Mouse (Mus musculus): ENCODE measurements around the gene Cstf3. TPM values are rescaled to one million over a fixed set of nuclear protein-coding genes. Genes with fewer than 3 reads are reported as not detected.

Gene Cstf3
- total and polyA plus RNA-seq, 3 experiments, result 11.6 to 126 (median 35.7) TPM

DNA sequence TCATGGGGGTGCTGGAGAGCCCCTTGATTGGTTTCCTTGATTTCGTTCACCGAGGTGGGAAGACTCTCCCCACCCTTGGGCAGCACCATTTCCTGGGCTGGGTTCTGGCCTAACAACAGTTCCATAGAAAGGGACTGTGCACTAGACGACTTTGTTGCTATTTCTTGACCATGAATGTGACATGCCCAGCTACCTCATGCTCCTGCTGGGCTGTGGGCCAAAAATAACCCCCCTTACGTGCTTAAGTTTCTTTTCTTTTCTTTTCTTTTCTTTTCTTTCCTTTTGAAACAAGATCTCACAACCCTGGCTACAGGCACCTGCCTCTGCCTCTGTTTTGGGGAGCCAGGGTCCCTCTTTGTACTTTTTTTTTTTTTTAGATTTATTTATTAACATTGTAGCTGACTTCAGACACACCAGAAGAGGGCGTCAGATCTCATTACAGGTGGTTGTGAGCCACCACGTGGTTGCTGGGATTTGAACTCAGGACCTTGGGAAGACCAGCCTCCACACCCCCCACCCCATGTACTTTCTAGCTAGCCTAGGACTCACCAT lies 119.5 kb downstream of the Cstf3 start:
- TF ChIP-seq E2F4 (IDR thresholded peaks at IDR 0.05; ENCODE audit: borderline replicate concordance, low read depth, low read length) (no peak), CTCF (IDR thresholded peaks at IDR 0.05 in 2 of 3, conservative IDR thresholded peaks at IDR 0.05 in 1 of 3; ENCODE audit: control insufficient read depth in 1 of 3, insufficient read depth in 1 of 3, low read depth in 2 of 3, low read length in 3 of 3, poor library complexity in 1 of 3, severe bottlenecking in 1 of 3) (peak in 1 of 3 experiments; percentile 6; a peak in 1 of 6 replicates), GABPA (IDR thresholded peaks at IDR 0.05; ENCODE audit: low read depth, low read length) (no peak), SIN3A (IDR thresholded peaks at IDR 0.05; ENCODE audit: low read length) (0 out of 2 replicates have a peak, but pooled peaks have one; percentile 12), ZNF384 (IDR thresholded peaks at IDR 0.05; ENCODE audit: low read depth, low read length) (peak; percentile 61), BHLHE40 (IDR thresholded peaks at IDR 0.05; ENCODE audit: borderline replicate concordance, low read depth, low read length) (no peak)

DNA sequence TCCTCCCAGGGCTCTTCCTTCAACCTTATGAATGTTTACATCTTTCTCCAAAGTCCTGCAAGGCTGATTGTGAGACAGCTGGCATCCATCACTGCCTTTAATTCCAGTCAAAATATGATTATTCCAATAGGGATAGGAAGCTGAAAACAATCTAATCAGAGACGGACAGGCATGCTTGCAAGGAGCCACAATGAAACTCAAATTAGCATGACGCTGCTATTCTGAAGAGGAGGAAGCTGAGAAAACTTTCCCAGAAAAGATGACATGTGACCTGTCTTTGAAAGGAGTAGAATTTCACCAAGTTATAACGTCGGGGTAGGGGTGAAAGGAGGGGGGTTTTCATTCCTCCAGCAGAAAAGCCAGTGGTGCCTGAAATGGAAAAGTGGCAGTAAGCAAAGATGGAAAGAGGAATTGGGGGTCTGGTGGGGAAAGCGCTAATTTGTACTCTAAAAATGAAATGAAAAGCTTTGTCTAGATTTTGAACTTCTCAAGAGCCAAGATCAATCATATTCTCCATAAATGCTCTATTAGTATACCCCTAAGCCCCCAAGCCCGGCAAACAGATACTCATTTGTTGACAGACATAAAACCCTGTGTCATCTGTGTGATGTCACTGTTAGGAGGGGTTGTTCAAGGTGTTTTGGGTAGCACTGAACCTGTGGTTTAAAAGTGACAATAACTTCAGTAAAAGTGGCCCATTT lies 120.5 kb downstream of the Cstf3 start:
- peak; percentile 88 for TF ChIP-seq USF1 (IDR thresholded peaks at IDR 0.05; ENCODE audit: low read depth, low read length)
- peak in 1 of 2 experiments; percentile 57; a peak in 1 of 4 replicates for TF ChIP-seq USF2 (IDR thresholded peaks at IDR 0.05; ENCODE audit: borderline replicate concordance in 1 of 2, insufficient read depth in 1 of 2, low read depth in 1 of 2, low read length in 2 of 2)
- peak; percentile 31; the same call in 1 of the 2 replicates for TF ChIP-seq GABPA (IDR thresholded peaks at IDR 0.05; ENCODE audit: low read depth, low read length)
- no peak for TF ChIP-seq UBTF (IDR thresholded peaks at IDR 0.05; ENCODE audit: borderline replicate concordance, insufficient read depth, low read depth, low read length)
- TF ChIP-seq ZMIZ1 (IDR thresholded peaks at IDR 0.05; ENCODE audit: low read depth, low read length), result no peak
- TF ChIP-seq CTCF (IDR thresholded peaks at IDR 0.05 in 2 of 3, conservative IDR thresholded peaks at IDR 0.05 in 1 of 3; ENCODE audit: control insufficient read depth in 1 of 3, insufficient read depth in 1 of 3, low read depth in 2 of 3, low read length in 3 of 3, poor library complexity in 1 of 3, severe bottlenecking in 1 of 3), result no peak
- TF ChIP-seq MYC (IDR thresholded peaks at IDR 0.05; ENCODE audit: low read depth, low read length), result peak; percentile 73; the same call in 1 of the 2 replicates
- TF ChIP-seq NRF1 (IDR thresholded peaks at IDR 0.05; ENCODE audit: insufficient read depth, low read depth, low read length, poor library complexity, severe bottlenecking), result no peak
- TF ChIP-seq ELF1 (IDR thresholded peaks at IDR 0.05; ENCODE audit: low read depth, low read length), result no peak
- peak; percentile 50; the same call in 1 of the 2 replicates for TF ChIP-seq TCF12 (IDR thresholded peaks at IDR 0.05; ENCODE audit: low read depth, low read length)
- TF ChIP-seq EP300 (IDR thresholded peaks at IDR 0.05; ENCODE audit: low read depth in 1 of 2, low read length in 2 of 2), result peak; percentile 51 to 63; a peak in 2 of 4 replicates
- TF ChIP-seq GATA1 (IDR thresholded peaks at IDR 0.05; ENCODE audit: low read depth, low read length), result 0 out of 2 replicates have a peak, but pooled peaks have one; percentile 29
- TF ChIP-seq RCOR1 (IDR thresholded peaks at IDR 0.05; ENCODE audit: low read depth, low read length), result peak; percentile 50; the same call in 1 of the 2 replicates
- peak; percentile 72 for TF ChIP-seq MXI1 (IDR thresholded peaks at IDR 0.05; ENCODE audit: low read depth, low read length)
- 0 out of 2 replicates have a peak, but pooled peaks have one; percentile 6 for TF ChIP-seq NELFE (IDR thresholded peaks at IDR 0.05; ENCODE audit: low read depth, low read length)
- no peak for TF ChIP-seq ZNF384 (IDR thresholded peaks at IDR 0.05; ENCODE audit: low read depth, low read length)
- peak; percentile 73 for TF ChIP-seq ETS1 (IDR thresholded peaks at IDR 0.05; ENCODE audit: low read depth, low read length)
- peak; percentile 41; the same call in 1 of the 2 replicates for TF ChIP-seq SIN3A (IDR thresholded peaks at IDR 0.05; ENCODE audit: low read length)
- no peak for TF ChIP-seq CHD2 (IDR thresholded peaks at IDR 0.05; ENCODE audit: low read length)
- no peak for TF ChIP-seq SMC3 (IDR thresholded peaks at IDR 0.05; ENCODE audit: low read depth, low read length)
- TF ChIP-seq MAFK (IDR thresholded peaks at IDR 0.05; ENCODE audit: borderline replicate concordance, low read depth, low read length), result peak; percentile 18; the same call in 1 of the 2 replicates
- no peak for TF ChIP-seq E2F4 (IDR thresholded peaks at IDR 0.05; ENCODE audit: borderline replicate concordance, low read depth, low read length)
- peak; percentile 73 for TF ChIP-seq TAL1 (IDR thresholded peaks at IDR 0.05; ENCODE audit: low read length)
- peak; percentile 73; the same call in 1 of the 2 replicates for TF ChIP-seq MAX (IDR thresholded peaks at IDR 0.05; ENCODE audit: low read length)
- 0 out of 2 replicates have a peak, but pooled peaks have one; percentile 24 for TF ChIP-seq TBP (IDR thresholded peaks at IDR 0.05; ENCODE audit: low read depth, low read length)
- H3K4me3 ChIP-seq (ENCODE audit: control insufficient read depth in 1 of 2, insufficient read depth in 1 of 2, low read depth in 2 of 2, low read length in 2 of 2), result peak overlapping the region; percentile 96 to 98
- H3K79me2 ChIP-seq (ENCODE audit: control insufficient read depth, insufficient read depth, low read length, poor library complexity), result peaks cover 14% of the 10 kb centered on the region; the same call in 1 of the 2 replicates
- H3K9ac ChIP-seq (ENCODE audit: control insufficient read depth, low read depth, low read length, poor library complexity, severe bottlenecking), result peak overlapping the region; percentile 98
- H3K4me1 ChIP-seq (ENCODE audit: control insufficient read depth in 1 of 2, insufficient read depth in 2 of 2, low read length in 2 of 2), result peaks cover 13 to 14% of the 10 kb centered on the region in 2 experiments; a peak in 3 of 4 replicates
- peak; percentile 70 for DNase-seq (ENCODE audit: low read depth, low spot score)
- H3K27me3 ChIP-seq (ENCODE audit: control insufficient read depth in 1 of 2, insufficient read depth in 2 of 2, low read length in 2 of 2), result no peaks in the 10 kb centered on the region
- H3K27ac ChIP-seq (ENCODE audit: control insufficient read depth, low read depth, low read length), result peak overlapping the region; percentile 82
- H3K9me3 ChIP-seq (replicated peaks; ENCODE audit: insufficient read depth, low read length), result no peaks in the 10 kb centered on the region
- H3K36me3 ChIP-seq (ENCODE audit: control insufficient read depth in 1 of 2, insufficient read depth in 2 of 2, low read length in 2 of 2), result peaks cover 0 to 13% of the 10 kb centered on the region in 2 experiments; a peak in 2 of 4 replicates

More for the DNA sequence above, 119.5 kb downstream of the Cstf3 start:
- Histone ChIP-seq H3K4me1 (ENCODE audit: control insufficient read depth in 1 of 2, insufficient read depth in 2 of 2, low read length in 2 of 2) (peaks cover 13 to 14% of the 10 kb centered on the region in 2 experiments; a peak in 3 of 4 replicates), H3K27me3 (ENCODE audit: control insufficient read depth in 1 of 2, insufficient read depth in 2 of 2, low read length in 2 of 2) (no peaks in the 10 kb centered on the region), H3K27ac (ENCODE audit: control insufficient read depth, low read depth, low read length) (no peak overlapping the region), H3K4me3 (ENCODE audit: control insufficient read depth in 1 of 2, insufficient read depth in 1 of 2, low read depth in 2 of 2, low read length in 2 of 2) (no peak overlapping the region; a peak in 1 of 4 replicates), H3K36me3 (ENCODE audit: control insufficient read depth in 1 of 2, insufficient read depth in 2 of 2, low read length in 2 of 2) (peaks cover 0 to 13% of the 10 kb centered on the region in 2 experiments; a peak in 2 of 4 replicates), H3K79me2 (ENCODE audit: control insufficient read depth, insufficient read depth, low read length, poor library complexity) (peaks cover 14% of the 10 kb centered on the region; the same call in 1 of the 2 replicates), H3K9me3 (replicated peaks; ENCODE audit: insufficient read depth, low read length) (no peaks in the 10 kb centered on the region), H3K9ac (ENCODE audit: control insufficient read depth, low read depth, low read length, poor library complexity, severe bottlenecking) (no peak overlapping the region)
- DNase-seq (ENCODE audit: low read depth, low spot score), result no peak

Data from MEL (cell line).